Mouse (Mus musculus) lung, embryonic 16.5 days (tissue): Measurements from ENCODE around the gene Zdhhc18. TPM values are rescaled to one million over a fixed set of nuclear protein-coding genes. Genes with fewer than 3 reads are reported as not detected.

Experiments used
- ATAC-seq: fragments of 200-750 bp; cut with Nextera tagmentation; 2 replicates; pipeline ENCODE4 v1.8.0; 2017; ENCODE audit warnings: low read depth, mild to moderate bottlenecking, moderate library complexity
- H3K27ac ChIP-seq: fragments of 300-500 bp; sonication (generic); 2 replicates; pipeline ENCODE4 v1.5.1; 2014; ENCODE audit warnings: mild to moderate bottlenecking, control low read depth, low read length
- H3K27me3 ChIP-seq: fragments of 300-500 bp; sonication (generic); 2 replicates; pipeline ENCODE4 v1.6.1; 2014; ENCODE audit warnings: low read depth, low read length, mixed read lengths; ENCODE audit not compliant: control insufficient read depth, insufficient read depth
- H3K36me3 ChIP-seq: fragments of 300-500 bp; sonication (generic); 2 replicates; pipeline ENCODE4 v1.6.1; 2014; ENCODE audit warnings: low read length; ENCODE audit not compliant: control insufficient read depth, insufficient read depth
- H3K4me1 ChIP-seq: fragments of 300-500 bp; sonication (generic); replicated peaks from 2 replicates; pipeline ENCODE4 v1.6.1; 2014; ENCODE audit warnings: low read length, mixed read lengths; ENCODE audit not compliant: control insufficient read depth, insufficient read depth
- H3K4me2 ChIP-seq: fragments of 300-500 bp; sonication (generic); 2 replicates; pipeline ENCODE4 v1.6.1; 2014; ENCODE audit warnings: low read depth, low read length, control low read depth
- H3K4me3 ChIP-seq: fragments of 300-500 bp; sonication (generic); 2 replicates; pipeline ENCODE4 v1.5.1; 2014; ENCODE audit warnings: mild to moderate bottlenecking, low read length, control low read depth
- H3K9ac ChIP-seq: fragments of 300-500 bp; sonication (generic); 2 replicates; pipeline ENCODE4 v1.6.1; 2014; ENCODE audit warnings: low read length, control low read depth
- H3K9me3 ChIP-seq: fragments of 300-500 bp; sonication (generic); 2 replicates; pipeline ENCODE4 v1.6.1; 2016; ENCODE audit warnings: low read length; ENCODE audit not compliant: control insufficient read depth
- WGBS: fragments of 180-500 bp; shearing (Covaris S2); extraction: QIAGEN DNeasy Blood & Tissue Kit; methylation state at CpG from one replicate; pipeline ENCODE4 v1.1.7; 2014; 5-methylcytosine and 5-hydroxymethylcytosine counted together
- microRNA-seq: library from miRNA; unstranded; fragments of <30 nt; microRNA quantifications from one replicate; pipeline ENCODE4, GENCODE M21; 2016
- polyA plus RNA-seq: library from polyadenylated mRNA; unstranded; fragments of >200 nt; fragmentation: Nextera tagmentation; extraction: Ambion mirVana; gene quantifications from 2 replicates; pipeline ENCODE4 v1.2.1, GENCODE M21; 2015

Zdhhc18 gene
- polyA plus RNA-seq, 1 experiment from 2014 or later = 3.1 TPM

GRCm38 (mm10) chr4:133567251-133567650 lies 82.7 kb downstream of the Zdhhc18 start:
- H3K4me1 ChIP-seq = no peaks in the 10 kb centered on the region
- no peak overlapping the region for H3K4me3 ChIP-seq
- H3K36me3 ChIP-seq = no peaks in the 10 kb centered on the region
- no peak overlapping the region for H3K27ac ChIP-seq
- 0 out of 2 replicates have a peak, but pooled peaks cover 2% of the 10 kb centered on the region for H3K9me3 ChIP-seq
- WGBS = 20% methylated on average over 8 of the region's 8 CpGs
- H3K9ac ChIP-seq = no peak overlapping the region
- ATAC-seq = no peak
- H3K27me3 ChIP-seq = no peaks in the 10 kb centered on the region
- H3K4me2 ChIP-seq = no peak overlapping the region

GRCm38 (mm10) chr4:133563123-133563571 lies 86.8 kb downstream of the Zdhhc18 start:
- no peak overlapping the region for H3K4me2 ChIP-seq
- 57% methylated on average over 11 of the region's 11 CpGs for WGBS

DNA sequence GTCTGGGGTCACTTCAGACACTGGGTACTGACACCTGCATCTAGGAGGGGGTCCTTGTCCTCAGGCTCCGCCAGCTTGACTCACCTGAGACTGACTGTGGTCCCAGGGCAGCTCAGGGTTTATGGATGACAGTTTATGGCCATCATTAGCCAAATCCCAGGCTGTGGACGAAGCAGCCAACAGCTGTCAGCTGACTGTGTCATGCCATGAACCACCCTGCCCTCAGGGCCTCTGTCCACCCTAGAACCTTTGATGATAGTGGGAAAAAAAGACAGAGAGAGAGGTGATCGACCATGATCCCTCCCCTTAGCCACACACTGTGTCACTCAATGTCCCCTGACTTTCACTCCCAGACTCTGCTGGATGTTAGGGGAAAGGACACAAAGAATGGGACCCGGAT lies 88.3 kb downstream of the Zdhhc18 start:
- 0 out of 2 replicates have a peak, but pooled peaks cover 2% of the 10 kb centered on the region for H3K9me3 ChIP-seq
- H3K36me3 ChIP-seq = no peaks in the 10 kb centered on the region
- H3K27me3 ChIP-seq = no peaks in the 10 kb centered on the region; the same call in 1 of the 2 replicates
- 56% methylated on average over 4 of the region's 4 CpGs for WGBS
- H3K9ac ChIP-seq = no peak overlapping the region
- H3K27ac ChIP-seq = no peak overlapping the region
- ATAC-seq = no peak
- no peaks in the 10 kb centered on the region for H3K4me1 ChIP-seq
- H3K4me3 ChIP-seq = no peak overlapping the region
- H3K4me2 ChIP-seq = no peak overlapping the region

More at GRCm38 (mm10) chr4:133563123-133563571, 86.8 kb downstream of the Zdhhc18 start:
- H3K27me3 ChIP-seq = no peaks in the 10 kb centered on the region
- H3K4me3 ChIP-seq = no peak overlapping the region
- H3K4me1 ChIP-seq = no peaks in the 10 kb centered on the region
- ATAC-seq = no peak
- H3K27ac ChIP-seq = no peak overlapping the region
- no peak overlapping the region for H3K9ac ChIP-seq
- H3K9me3 ChIP-seq = 0 out of 2 replicates have a peak, but pooled peaks cover 2% of the 10 kb centered on the region
- H3K36me3 ChIP-seq = no peaks in the 10 kb centered on the region

GRCm38 (mm10) chr4:133559846-133560245 lies 90.1 kb downstream of the Zdhhc18 start:
- Histone ChIP-seq H3K27ac (no peak overlapping the region), H3K36me3 (no peaks in the 10 kb centered on the region), H3K4me2 (no peak overlapping the region), H3K4me1 (no peaks in the 10 kb centered on the region), H3K9ac (no peak overlapping the region), H3K9me3 (0 out of 2 replicates have a peak, but pooled peaks cover 2% of the 10 kb centered on the region), H3K4me3 (no peak overlapping the region), H3K27me3 (no peaks in the 10 kb centered on the region; the same call in 1 of the 2 replicates)
- 67% methylated on average over 4 of the region's 4 CpGs for WGBS
- no peak for ATAC-seq

DNA sequence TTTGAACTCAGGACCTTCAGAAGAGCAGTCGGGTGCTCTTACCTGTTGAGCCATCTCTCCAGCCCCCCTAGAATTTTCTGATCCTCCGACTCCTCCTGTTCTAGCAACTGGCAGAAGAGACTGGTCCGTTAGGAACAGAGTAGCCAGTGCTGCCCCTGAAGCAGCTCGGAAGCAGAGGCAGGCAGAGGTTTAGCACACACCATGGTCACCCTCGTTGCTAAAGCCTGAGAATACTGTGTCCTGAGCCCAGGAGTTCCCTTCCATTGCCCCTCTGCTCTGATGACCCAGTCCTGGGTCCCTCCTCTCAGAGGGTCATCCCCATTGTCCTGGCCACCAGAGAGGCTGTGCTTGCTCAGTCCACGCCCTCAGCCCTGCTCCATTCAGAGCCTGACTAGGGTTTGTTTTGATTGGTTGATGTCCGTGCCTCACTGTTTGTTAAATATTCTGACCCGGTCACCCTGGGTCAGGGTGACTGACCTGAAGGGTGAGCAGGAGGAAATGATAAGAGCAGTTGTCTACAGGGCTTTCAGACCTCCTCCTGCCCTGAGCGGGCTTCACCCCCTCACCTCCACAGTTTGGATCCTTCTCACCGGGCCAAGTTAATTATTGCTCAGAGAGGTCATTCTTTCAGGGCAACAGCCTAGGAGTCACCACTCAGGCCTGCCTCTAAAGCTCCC lies 92.8 kb downstream of the Zdhhc18 start:
- Histone ChIP-seq H3K4me2 (no peak overlapping the region), H3K4me3 (no peak overlapping the region), H3K9ac (no peak overlapping the region), H3K36me3 (no peaks in the 10 kb centered on the region), H3K9me3 (no peaks in the 10 kb centered on the region), H3K4me1 (no peaks in the 10 kb centered on the region), H3K27ac (no peak overlapping the region), H3K27me3 (no peaks in the 10 kb centered on the region; the same call in 1 of the 2 replicates)
- ATAC-seq = no peak
- 20% methylated on average over 10 of the region's 10 CpGs for WGBS

Small RNA genes lying within 50 kb of the gene (microRNA-seq; reads per million reads assigned to microRNA genes)
- not detected for gene Gm23158

Other genes starting within 250 kb of the Zdhhc18 start
- 1.6 and 1.9 TPM in 2 replicates for gene Tent5b, start 170.0 kb downstream of the Zdhhc18 start, polyA plus RNA-seq
- 0.18 and 0.79 TPM in 2 replicates for gene Trnp1, start 151.6 kb downstream of the Zdhhc18 start, polyA plus RNA-seq
- gene Kdf1, start 131.2 kb downstream of the Zdhhc18 start, polyA plus RNA-seq = 30.4 and 33.3 TPM in 2 replicates
- 261 and 267 TPM in 2 replicates for gene Nudc, start 104.2 kb downstream of the Zdhhc18 start, polyA plus RNA-seq
- gene Nr0b2, start 96.8 kb downstream of the Zdhhc18 start, polyA plus RNA-seq = 0.57 and 0.62 TPM in 2 replicates
- gene Gpatch3, start 75.4 kb downstream of the Zdhhc18 start, polyA plus RNA-seq = 5.6 and 6.5 TPM in 2 replicates
- 17.1 and 18.9 TPM in 2 replicates for gene Gpn2, start 65.8 kb downstream of the Zdhhc18 start, polyA plus RNA-seq
- 21.6 and 29.3 TPM in 2 replicates for gene Sfn, start 48.0 kb downstream of the Zdhhc18 start, polyA plus RNA-seq
- gene Pigv, start 22.5 kb upstream of the Zdhhc18 start, polyA plus RNA-seq = 20.1 and 20.7 TPM in 2 replicates
- 28.4 and 28.9 TPM in 2 replicates for gene Arid1a, start 106.6 kb upstream of the Zdhhc18 start, polyA plus RNA-seq
- 46.1 and 46.2 TPM in 2 replicates for gene Rps6ka1, start 237.6 kb upstream of the Zdhhc18 start, polyA plus RNA-seq